Mouse (Mus musculus) thymus, postnatal 4 days (tissue): ENCODE data around the gene Nfe2l3.
"Not testable (repeated sequence)": the region's sequence is repeated elsewhere in the genome, so short reads cannot be mapped to it uniquely, and the experiment has no call there.

Source experiments
- DNase-seq: peaks from one replicate; pipeline ENCODE4 v3.0.0; 2021

Nfe2l3 gene

DNA sequence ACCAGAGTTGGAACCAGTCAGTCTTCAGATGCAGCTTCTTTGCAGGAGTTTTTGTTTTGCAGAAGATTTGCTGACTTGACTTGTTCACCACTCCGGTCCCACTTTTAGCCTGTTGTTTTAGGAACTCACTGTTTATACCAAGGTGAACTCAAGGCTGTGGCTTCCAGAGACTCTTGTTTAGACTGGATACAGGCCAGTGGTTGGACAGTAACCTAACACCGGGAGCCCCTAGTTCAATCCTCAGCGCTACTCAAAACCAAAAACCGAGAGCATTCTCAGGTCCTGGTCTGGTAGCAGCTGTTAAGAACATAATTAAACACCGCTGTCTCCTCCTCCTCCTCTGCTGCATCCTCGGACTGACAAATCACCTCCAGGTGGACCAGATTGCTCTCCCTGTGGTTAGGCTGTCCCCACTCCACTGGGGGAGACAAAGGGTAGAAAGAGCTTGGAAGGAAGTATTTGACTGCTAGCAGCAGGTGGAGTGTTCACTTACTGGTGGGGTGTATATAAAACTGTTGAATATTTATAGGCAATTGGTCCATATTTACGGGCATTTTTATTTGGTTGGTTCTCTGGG is 20.5 kb downstream of the Nfe2l3 start:
- DNase-seq, result no peak

DNA sequence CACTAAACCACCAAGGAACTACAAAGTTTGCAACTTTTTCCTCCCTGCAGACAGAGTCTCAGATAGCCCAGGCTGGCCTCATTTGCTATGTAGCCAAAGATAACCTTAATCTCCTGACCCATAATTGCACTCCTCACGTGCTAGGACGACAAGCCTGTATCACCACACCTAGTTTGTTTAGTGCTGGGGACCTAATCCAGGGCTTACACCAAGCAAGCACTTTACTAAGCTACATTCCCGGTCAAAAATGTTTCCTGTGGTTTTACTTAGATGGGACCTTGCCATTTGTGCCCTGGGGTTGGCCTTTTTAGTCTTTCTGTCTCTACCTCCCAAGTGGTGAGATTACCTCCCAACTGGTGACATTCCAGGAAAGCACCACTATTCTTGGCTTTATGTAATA is 22.5 kb downstream of the Nfe2l3 start:
- DNase-seq, result no peak

DNA sequence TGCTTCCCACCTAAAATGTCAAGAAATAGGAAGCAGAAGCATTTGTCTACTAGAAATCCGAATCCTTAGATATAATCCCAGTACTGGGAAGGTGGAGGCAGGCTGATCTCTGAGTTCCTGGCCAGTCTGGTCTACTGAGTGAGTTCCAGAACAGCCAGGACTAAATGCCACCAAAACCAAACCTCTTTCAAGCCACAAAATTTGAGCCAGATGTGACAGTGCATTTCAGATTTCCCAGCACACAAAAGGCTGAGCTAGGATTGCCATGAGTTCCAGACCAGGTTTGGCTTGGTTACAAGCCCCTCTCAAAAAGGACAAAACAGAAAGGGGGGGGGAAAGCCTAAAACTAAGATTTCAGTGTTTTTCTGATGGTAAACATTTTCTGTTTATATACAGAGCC is 23.7 kb downstream of the Nfe2l3 start:
- no peak for DNase-seq

DNA sequence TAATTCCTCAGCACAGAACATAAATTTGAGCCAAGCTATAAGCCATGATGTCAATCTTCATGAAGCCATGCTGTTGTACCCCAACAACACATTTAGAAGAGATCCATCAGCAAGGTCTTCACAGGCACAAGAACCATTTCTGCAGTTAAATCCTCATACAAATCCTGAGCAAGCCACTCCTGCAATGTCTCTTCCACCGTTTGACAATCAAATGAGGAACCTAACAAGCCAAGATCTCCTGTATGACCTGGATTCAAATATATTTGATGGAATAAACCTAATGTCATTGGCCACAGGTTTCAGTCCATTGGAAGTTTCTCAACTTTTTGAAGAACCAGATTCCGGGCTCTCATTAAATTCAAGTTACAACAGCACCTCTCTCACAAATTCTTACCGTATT is 24.8 kb downstream of the Nfe2l3 start:
- no peak for DNase-seq

DNA sequence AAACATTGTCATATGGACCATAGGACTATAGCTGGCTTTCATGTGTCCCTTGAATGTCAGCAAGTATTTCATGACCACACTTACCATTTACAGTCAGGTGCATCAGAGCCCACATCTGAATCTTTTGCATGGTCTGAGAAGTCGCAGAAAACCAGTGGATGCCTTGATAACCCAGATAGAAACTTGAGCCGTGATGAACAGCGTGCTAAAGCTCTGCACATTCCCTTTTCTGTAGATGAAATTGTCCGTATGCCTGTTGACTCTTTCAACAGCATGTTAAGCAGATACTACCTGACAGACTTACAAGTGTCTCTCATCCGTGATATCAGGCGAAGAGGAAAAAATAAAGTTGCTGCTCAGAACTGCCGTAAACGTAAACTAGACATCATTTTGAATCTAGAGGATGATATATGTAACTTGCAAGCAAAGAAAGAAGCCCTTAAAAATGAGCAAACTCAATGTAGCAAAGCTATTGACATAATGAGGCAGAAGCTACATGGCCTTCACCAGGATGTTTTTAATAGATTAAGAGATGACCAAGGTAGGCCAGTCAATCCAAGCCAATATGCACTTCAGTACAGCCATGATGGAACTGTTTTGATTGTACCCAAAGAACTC is 25.4 kb downstream of the Nfe2l3 start:
- DNase-seq, result no peak

DNA sequence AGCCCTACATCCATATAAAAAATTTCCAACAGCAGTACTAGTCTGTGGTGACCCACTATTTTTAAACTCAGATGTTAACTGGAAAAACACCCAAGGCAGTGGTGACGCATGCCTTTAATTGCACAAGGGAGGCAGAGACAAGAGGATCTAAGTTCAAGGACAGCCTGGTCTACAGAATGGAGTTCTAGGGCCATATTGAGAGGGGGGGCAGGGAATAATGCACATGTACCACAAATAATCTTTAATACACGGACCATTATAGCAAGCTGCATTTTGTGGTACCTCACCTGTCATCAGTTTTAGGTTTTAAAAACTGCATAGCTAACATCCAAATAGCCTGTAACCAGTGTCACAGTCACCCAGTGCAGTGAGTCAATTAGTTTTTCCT is 26.4 kb downstream of the Nfe2l3 start:
- DNase-seq, result no peak

DNA sequence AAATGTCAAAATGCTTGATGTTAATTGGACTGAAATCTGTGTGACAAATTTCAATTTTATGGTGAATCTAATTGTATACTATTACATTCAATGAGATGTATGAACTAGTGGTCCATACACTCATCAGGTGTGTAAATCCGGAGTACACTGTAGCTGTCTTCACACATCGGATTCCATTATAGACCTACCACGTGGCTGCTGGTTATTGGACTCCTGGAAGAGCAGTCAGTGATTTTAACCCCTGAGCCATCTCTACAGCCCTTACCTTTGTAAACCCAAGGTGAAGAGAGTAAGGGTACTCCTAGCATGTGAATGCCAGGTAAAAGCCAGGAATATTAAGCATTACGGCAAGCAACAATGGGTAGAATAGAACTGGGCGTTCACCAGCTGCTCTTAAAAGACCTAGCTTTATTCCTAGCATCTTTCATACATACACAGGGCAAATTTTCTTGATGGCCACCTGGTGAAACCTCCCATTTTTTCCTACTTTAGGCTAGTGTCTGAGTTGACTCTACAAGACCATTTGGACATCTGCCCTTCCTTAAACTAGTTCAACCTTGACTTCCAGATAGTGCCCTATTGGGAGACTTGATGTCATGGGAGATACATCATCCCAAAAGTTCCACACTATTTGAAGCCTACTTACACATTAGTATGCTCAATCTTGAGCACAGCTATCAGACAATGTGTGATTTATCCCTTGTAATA is 27.0 kb downstream of the Nfe2l3 start:
- no peak for DNase-seq

DNA sequence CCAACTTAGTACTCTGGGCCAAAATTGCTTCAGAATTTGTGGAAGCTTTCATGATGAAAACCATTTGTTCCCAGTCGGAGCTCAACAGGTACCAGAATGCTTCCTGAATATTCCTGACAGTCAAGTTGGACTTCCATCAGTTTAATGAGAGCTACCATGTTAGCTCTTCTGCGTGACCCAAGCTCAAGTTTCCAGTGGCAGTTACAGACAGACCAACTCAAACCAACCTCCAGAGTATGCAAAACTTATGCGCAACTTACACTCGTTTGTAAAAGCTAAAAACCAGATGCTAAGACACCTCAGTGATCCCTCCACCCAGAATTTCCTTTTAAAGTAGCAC is 27.5 kb downstream of the Nfe2l3 start:
- no peak for DNase-seq

DNA sequence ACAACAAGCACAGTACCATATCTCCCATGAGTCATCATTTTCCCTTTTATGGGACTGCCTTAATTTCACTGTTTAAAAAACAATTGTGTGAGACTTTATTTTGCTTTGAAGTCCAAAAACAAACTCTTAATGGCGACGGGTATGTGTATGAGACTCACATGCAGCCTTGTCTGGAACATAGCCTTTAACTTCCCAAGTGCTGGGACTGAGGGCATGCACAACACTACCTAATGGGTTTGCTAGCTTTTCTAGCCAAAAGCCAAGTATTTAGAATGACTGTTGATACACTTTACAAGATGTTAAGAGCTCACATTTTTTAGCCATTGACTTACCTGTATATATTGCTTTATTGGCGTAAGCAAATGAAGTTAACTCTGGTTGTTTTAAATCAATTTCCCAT is 27.9 kb downstream of the Nfe2l3 start:
- DNase-seq, result no peak

DNA sequence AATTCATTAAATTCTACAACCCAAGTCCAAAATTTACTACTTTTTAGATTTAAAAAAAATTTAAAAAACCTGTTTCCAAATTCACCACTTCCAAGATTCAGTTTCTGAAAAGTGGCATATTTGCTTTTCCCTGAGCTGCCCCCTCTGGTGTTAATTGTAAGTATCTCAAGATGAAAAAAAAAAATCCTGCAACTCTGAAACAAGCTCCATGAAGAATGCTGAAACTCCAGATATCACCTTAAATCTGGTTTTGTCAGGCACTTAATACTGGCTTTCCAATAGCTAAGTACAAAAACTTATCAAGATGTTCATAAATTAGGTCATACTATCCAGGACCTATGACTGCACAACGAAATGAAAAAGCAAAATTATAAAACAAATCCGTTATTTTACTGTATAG is 35.2 kb downstream of the Nfe2l3 start:
- no peak for DNase-seq

DNA sequence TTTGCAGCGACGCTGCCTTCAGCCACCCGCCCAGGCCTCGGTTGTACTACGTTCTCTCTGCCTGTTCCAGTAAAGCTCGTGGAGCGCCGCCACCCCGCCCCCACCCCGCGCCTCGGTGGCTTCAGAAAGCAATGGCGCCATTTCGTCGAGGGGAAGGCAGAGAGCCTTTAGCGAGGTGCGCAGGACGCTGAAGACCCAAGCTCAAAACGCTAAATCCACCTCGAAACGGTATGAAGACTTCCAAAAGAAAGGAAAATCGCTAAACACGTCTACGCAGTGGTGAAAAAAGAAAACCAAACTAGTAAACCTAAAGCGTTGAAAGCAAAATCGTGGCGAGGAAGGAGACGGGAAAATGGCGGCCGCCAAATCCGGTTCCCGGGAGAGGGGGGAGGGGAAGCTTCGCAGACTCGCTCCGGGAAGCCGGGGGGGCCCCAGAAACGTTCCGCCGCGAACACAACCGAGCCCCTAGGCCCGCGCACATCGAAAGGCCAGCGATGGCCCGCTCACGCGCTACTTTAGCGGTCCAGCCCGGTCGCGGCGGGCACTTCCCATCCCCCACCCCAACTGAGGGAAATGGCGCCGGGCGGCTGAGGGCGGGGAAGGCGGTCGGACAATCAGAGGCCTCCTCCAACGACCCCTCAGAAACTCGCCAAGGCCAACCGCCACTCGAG is 36.6 kb downstream of the Nfe2l3 start:
- DNase-seq, result peak; percentile 87

DNA sequence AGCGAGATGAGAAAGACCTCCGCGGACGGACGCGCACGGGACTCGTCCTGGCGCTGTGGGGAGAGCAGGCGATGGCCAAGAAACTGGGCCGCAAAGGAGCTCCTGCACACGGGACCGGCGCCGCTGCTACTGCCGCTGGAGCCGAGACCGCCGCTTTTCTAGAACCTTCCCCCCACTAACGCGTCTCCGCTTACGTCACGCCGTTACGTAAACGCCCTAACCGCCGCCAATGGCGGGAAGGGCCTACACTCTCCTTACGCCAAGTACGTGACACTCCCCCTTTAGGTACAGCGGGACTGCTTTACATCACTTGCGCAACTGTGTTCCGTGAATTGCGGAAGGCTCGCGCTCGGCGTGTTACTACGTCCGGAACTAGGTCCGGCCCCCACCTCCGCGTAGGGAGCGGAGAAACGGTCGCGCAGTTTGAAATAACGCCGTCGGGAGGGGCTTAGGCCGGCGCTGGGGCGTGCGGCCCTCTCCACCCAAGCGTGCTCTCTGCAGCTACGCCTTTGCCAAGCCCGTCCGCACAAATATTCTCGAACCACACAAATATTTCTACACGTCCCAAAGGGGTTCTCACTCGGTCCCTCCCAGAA is 37.3 kb downstream of the Nfe2l3 start, which contains the start of gene Hnrnpa2b1:
Hnrnpa2b1 (minus strand) TSS at position 180 of the 596 bp plus-strand sequence.
- peak; percentile 98 for DNase-seq

DNA sequence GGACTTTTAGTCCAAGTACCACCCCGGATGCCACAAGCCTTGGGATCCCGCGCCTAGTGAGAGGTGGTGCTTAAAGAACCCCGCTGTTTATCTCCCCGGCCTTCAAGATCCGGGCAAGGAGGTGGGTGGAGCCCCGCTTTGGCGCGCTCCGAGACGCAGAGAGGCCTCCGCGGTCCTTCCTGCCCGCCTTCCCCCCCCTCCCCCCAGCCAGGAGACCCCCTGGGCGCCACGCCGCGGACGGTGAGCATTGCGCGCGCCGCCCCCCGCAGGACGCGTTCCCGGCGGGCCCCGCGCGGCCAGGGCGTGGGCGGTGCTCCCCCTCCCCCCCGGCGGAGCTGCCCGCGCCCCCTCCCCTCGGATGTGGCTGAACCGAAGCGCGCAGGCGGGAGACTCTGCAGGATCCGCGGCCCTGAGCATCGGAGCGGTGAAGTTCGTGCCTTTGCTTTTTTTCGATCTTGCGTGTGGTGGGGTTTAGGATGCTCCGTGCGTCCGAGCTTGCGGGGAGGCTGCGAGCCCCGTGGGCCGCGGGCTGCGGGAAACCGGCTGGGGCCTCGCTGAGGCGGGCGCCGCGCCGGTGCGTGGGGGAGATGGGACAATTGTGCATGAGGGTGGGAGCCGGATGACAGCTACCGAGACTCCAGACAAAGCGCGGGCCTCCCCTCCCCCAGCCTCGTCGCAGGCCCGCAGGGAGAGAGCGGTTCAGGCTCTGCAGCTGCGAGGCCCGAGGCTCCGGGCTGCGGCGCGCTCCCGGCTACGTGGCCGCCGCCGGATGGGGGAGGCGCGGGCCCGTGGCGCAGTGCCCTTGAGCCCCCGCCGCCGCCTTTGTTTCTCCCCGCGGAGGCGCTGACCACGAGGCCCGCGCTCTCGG is 38.1 kb downstream of the Nfe2l3 start, which contains the start of gene Cbx3:
Cbx3 (plus strand) TSS at position 50 of the 868 bp plus-strand sequence.
- peak; percentile 96 for DNase-seq

DNA sequence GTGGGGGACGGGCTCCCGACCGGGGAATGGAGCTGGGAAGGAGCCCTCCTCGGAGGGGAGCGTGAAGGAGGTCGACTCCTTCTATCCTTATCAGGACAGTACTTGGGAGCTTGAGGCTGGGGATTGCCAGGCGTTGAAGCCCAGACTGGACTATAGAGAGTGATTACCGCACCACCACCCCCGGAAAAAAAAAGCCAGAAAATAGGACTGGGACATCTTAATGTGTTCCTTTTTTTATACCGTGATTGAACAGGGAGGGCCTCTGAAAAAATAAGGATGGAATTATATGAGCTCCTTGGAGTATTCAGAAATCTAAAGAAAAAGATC is 38.7 kb downstream of the Nfe2l3 start:
- no peak for DNase-seq

DNA sequence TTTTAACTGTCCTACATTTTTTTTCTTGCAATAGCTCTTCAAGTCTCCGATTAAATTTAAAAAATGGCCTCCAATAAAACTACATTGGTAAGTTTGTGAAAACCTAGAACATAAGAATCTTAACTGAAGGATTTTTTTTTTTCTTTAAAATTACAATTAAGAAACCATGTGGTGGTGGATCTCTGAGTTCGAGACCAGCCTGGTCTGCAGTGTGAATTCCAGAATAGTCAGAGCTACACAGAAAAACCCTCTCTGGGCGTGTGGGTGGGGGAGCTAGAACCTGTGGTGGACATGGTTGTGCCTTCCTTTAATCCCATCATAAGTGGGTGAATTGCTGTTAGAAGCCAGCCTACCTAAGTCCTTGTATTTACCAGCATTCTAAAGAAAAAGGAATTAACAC is 39.3 kb downstream of the Nfe2l3 start:
- peak; percentile 42 for DNase-seq

DNA sequence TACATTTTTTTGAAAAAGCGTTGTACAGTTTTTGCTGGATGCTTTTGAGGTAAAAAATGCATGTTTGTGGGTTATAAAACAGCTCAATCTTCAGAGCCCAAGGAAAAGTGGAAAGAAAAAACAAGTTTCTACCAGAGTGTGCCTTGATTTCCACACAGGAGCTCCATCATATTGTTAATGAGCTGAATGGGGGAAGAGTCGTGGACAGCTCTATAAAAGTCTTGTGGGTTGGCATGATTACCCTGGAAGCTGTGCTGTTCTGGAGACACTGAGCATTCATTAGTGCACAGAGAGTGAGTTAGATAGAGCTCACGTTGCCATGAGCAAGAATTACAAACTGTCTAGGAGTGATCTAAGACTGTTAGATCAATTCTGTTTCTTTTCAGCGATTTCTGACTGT is 39.7 kb downstream of the Nfe2l3 start:
- no peak for DNase-seq

DNA sequence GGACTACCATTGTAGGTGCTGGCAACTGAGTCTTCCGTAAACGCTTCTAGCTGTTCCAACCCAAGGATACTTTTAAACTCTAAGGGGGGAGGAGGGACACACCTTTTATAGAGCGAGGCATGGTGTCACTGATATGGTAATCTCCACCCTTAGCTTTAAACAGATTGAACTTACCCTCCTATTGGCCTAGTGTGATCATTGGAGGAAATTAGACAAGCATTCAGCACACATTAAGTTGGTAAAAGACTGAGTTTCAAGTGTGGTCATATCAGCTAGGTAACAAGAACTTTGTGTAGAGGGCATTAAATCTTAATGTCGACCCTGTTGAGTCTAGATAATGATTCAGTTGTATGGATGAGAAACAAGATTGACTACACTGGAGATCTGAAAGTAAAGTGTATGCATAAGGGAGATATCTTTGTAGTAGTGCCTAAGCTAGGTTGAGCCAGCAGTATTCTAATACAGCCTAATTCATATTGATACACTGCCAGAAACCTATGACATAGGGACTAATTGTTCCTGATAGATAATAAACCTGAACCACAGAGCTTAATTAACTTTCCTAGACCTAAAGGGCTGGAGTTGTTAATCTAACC is 46.8 kb downstream of the Nfe2l3 start:
- DNase-seq, result no peak

DNA sequence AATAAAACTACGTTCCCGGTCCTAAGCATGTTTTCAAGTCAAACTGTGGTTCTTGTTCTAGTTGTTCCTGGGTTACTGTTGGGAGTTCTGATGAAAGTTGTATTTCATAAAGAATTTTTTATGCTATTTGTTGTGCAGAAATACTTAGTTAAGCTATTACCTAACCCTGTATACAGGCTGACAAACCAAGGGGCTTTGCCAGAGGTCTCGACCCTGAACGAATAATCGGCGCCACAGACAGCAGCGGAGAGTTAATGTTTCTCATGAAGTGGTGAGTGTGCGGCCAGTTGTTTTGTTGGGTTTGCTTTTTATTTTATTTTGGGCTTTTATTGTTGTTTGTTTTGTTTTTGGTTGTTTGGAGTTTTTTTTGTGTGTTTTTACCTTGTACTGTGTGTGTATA is 49.1 kb downstream of the Nfe2l3 start:
- DNase-seq, result no peak

DNA sequence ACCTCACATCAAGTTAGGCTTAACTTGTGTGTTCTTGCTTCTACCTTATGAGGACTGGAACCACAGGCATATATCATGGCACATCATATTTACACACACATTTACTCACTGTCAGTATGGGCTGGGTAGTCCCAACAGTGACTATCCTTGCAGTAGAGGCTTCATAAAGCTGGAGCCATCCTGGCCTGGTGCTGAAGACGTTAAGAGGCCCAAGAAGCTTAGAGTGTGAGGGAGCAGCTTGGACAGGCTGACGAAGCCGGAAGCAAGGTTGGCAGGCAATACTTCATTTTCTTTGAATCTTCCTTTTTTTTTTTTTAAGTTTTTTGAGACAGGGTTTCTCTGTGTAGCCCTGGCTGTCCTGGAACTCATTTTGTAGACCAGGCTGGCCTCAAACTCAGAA is 51.4 kb downstream of the Nfe2l3 start:
- DNase-seq, result no peak

DNA sequence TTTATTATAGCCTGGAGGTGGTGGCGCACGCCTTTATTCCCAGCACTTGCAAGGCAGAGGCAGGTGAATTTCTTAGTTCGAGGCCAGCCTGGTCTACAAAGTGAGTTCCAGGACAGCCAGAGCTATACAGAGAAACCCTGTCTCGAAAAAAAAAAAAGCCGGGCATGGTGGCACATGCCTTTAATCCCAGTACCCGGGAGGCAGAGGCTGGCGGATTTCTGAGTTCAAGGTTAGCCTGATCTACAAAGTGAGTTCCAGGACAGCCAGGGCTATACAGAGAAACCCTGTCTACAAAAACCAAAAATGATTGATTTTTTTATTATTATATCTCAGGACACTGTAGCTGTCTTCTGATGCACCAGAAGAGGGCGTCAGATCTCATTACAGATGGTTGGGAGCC is 52.1 kb downstream of the Nfe2l3 start:
- DNase-seq, result not testable (repeated sequence)

DNA sequence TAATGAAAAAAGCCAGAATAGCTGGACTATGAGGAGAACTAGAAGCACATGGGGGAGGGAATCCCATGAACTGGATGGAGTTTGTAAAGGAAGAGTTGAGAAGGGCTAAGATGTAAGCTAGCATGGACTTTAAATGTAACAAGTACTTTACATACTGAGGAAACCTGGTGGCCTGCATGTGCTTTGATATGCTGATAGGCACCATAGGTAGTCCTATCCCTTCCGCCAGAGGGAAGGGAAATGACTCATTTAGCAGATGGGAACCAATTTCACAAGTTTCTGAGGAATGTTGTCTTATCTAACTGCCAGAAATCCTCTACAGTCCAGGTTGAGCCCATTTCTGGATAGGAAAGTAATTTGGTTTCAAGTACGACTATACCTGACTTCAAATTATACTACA is 53.2 kb downstream of the Nfe2l3 start:
- no peak for DNase-seq

DNA sequence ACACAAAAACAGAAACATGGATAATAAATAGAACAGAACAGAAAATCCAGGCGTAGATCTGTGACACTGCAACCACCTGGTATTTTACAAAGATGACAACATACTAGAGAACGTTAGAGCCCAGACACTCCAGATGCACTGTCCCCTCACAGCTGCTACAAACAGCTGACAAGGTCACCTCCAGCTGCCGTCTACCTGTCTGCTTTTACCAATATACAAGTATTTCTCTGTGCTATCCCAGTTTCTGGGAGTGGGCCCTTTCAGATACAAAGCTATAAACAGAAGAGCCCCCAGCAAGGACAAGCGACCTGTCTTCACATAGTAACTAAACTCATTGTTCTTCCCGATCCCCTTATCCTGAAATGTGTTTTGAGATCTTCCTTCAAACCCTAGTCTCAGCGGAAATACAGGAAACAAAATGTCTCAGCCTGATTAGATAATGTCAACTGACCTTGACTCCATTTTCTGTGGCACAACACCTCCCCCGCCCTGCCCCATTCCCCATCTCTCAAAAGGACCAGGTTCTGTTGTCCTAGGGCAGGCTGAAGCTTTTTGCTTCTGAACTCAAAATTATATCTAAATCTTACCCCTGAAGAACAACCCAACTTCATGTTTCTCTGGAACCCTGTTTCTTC is 53.7 kb downstream of the Nfe2l3 start:
- peak; percentile 22 for DNase-seq
